Mouse (Mus musculus) urinary bladder, adult 18-20 months (tissue): Measurements from ENCODE around the gene Rims1.
A peak's percentile ranks its signal among the peaks of the same experiment; 100 is the strongest.

Experiments
- DNase-seq, 2 experiments: peaks; one replicate each; pipeline ENCODE4 v3.0.0; 2022; ENCODE audit warnings: low spot score in 2 of 2, mixed read lengths in 2 of 2

Gene Rims1

GRCm38 (mm10) chr1:22805726-22806625 is at the start of gene Rims1:
Gene Rims1 (minus strand): TSS chr1:22805994.
- DNase-seq = peak; percentile 5 to 12

GRCm38 (mm10) chr1:22806626-22807096 is 867 bp upstream of the Rims1 start:
- no peak for DNase-seq

- DNase-seq = no peak
Observed at GRCm38 (mm10) chr1:22805025-22805725, 619 bp downstream of the Rims1 start.

- no peak for DNase-seq
Observed at GRCm38 (mm10) chr1:22804148-22804885, 1.5 kb downstream of the Rims1 start.

GRCm38 (mm10) chr1:22803471-22803870 is 2.3 kb downstream of the Rims1 start:
- DNase-seq = no peak

GRCm38 (mm10) chr1:22800276-22800675 is 5.5 kb downstream of the Rims1 start:
- DNase-seq = peak; percentile 25 to 49

- DNase-seq = no peak
Observed at GRCm38 (mm10) chr1:22797091-22797490, 8.7 kb downstream of the Rims1 start.

GRCm38 (mm10) chr1:22789391-22789909 is 16.3 kb downstream of the Rims1 start:
- DNase-seq = no peak

- DNase-seq = no peak
Observed at GRCm38 (mm10) chr1:22787616-22788015, 18.2 kb downstream of the Rims1 start.

GRCm38 (mm10) chr1:22770530-22771254 is 35.1 kb downstream of the Rims1 start:
- no peak for DNase-seq

GRCm38 (mm10) chr1:22763376-22763775 is 42.4 kb downstream of the Rims1 start:
- DNase-seq = no peak

- no peak for DNase-seq
Observed at GRCm38 (mm10) chr1:22762780-22763179, 43.0 kb downstream of the Rims1 start.

GRCm38 (mm10) chr1:22750536-22750935 is 55.3 kb downstream of the Rims1 start:
- no peak for DNase-seq

- no peak for DNase-seq
Observed at GRCm38 (mm10) chr1:22744655-22745054, 61.1 kb downstream of the Rims1 start.

GRCm38 (mm10) chr1:22737491-22737890 is 68.3 kb downstream of the Rims1 start:
- no peak for DNase-seq

GRCm38 (mm10) chr1:22734429-22734828 is 71.4 kb downstream of the Rims1 start:
- no peak for DNase-seq

- no peak for DNase-seq
Observed at GRCm38 (mm10) chr1:22733281-22733680, 72.5 kb downstream of the Rims1 start.

GRCm38 (mm10) chr1:22728207-22728606 is 77.6 kb downstream of the Rims1 start:
- no peak for DNase-seq

- DNase-seq = no peak
Observed at GRCm38 (mm10) chr1:22721706-22722105, 84.1 kb downstream of the Rims1 start.

GRCm38 (mm10) chr1:22720714-22721113 is 85.1 kb downstream of the Rims1 start:
- DNase-seq = no peak

- DNase-seq = no peak
Observed at GRCm38 (mm10) chr1:22709461-22709860, 96.3 kb downstream of the Rims1 start.
